Mouse (Mus musculus) inflammation-experienced regulatory T-cells, adult 16 weeks (primary cell): ENCODE results near the gene Vmn2r9. TPM values are rescaled to one million over a fixed set of nuclear protein-coding genes. Genes with fewer than 3 reads are reported as not detected.

Experiments used
- polyA plus RNA-seq: library from polyadenylated mRNA; unstranded; fragments of 100-300 nt; shearing (Covaris generic); gene quantifications from one replicate; pipeline ENCODE4 v1.2.1, GENCODE M21; 2017

Vmn2r9 gene
- not detected for polyA plus RNA-seq

GRCm38 (mm10) chr5:108852501-108852900 is at the start of gene Vmn2r9:
TSS of gene Vmn2r9 (minus strand) at chr5:108852601.

GRCm38 (mm10) chr5:108808750-108809149 is 43.7 kb downstream of the Vmn2r9 start, which contains the start of gene Vmn2r8:
TSS of gene Vmn2r8 (minus strand) at chr5:108808850.

GRCm38 (mm10) chr5:108795263-108795662 is 57.1 kb downstream of the Vmn2r9 start, which contains the start of gene Tmed11:
TSS of gene Tmed11 (minus strand) at chr5:108795363.

Other genes starting within 250 kb of the Vmn2r9 start
- 164 TPM for gene Gak, start 222.8 kb downstream of the Vmn2r9 start, polyA plus RNA-seq
- gene Tmem175, start 222.8 kb downstream of the Vmn2r9 start, polyA plus RNA-seq = 52.3 TPM
- 56.8 TPM for gene Idua, start 192.3 kb downstream of the Vmn2r9 start, polyA plus RNA-seq
- 23.2 TPM for gene Dgkq, start 182.9 kb downstream of the Vmn2r9 start, polyA plus RNA-seq
- gene Slc26a1, start 177.0 kb downstream of the Vmn2r9 start, polyA plus RNA-seq = 0.10 TPM
- gene Fgfrl1, start 160.2 kb downstream of the Vmn2r9 start, polyA plus RNA-seq = not detected
- gene Rnf212, start 77.6 kb downstream of the Vmn2r9 start, polyA plus RNA-seq = not detected
- not detected for gene Tmed11, start 57.2 kb downstream of the Vmn2r9 start, polyA plus RNA-seq
- not detected for gene Vmn2r8, start 43.8 kb downstream of the Vmn2r9 start, polyA plus RNA-seq
- not detected for gene Vmn2r10, start 153.9 kb upstream of the Vmn2r9 start, polyA plus RNA-seq
- gene Vmn2r11, start 207.0 kb upstream of the Vmn2r9 start, polyA plus RNA-seq = 0.11 TPM
- gene Vmn2r12, start 245.3 kb upstream of the Vmn2r9 start, polyA plus RNA-seq = not detected